Mouse (Mus musculus): ENCODE data around the gene Myl6b. TPM values are rescaled to one million over a fixed set of nuclear protein-coding genes. Genes with fewer than 3 reads are reported as not detected.

Myl6b gene
- polyA plus RNA-seq, 1 experiment from 2014 or later, result 2.4 TPM

- Histone ChIP-seq H3K9ac (ENCODE audit: low read length) (peak overlapping the region; percentile 75), H3K27me3 (ENCODE audit: control insufficient read depth, insufficient read depth, low read length) (0 out of 2 replicates have a peak, but pooled peaks cover 2% of the 10 kb centered on the region), H3K4me2 (ENCODE audit: low read depth) (peak overlapping the region; percentile 99), H3K4me1 (ENCODE audit: control insufficient read depth, insufficient read depth, low read length) (0 out of 2 replicates have a peak, but pooled peaks cover 2% of the 10 kb centered on the region), H3K4me3 (ENCODE audit: low read depth, low read length) (peak overlapping the region; percentile 74), H3K27ac (ENCODE audit: low read depth, low read length) (peak overlapping the region; percentile 62; the same call in 1 of the 2 replicates), H3K36me3 (ENCODE audit: control insufficient read depth, insufficient read depth, low read length) (0 out of 2 replicates have a peak, but pooled peaks cover 3% of the 10 kb centered on the region), H3K9me3 (ENCODE audit: control insufficient read depth, low read length) (no peaks in the 10 kb centered on the region)
- peak; percentile 42 for DNase-seq (ENCODE audit: low spot score)
- 6% methylated on average over 11 of the region's 11 CpGs for WGBS
- ATAC-seq (ENCODE audit: insufficient read depth, low FRiP score, low TSS enrichment), result no peak
Observed at GRCm38 (mm10) chr10:128524111-128524731, 25.7 kb upstream of the Myl6b start.

- peaks cover 4% of the 10 kb centered on the region for H3K27me3 ChIP-seq (ENCODE audit: control insufficient read depth, insufficient read depth, low read length)
- H3K9me3 ChIP-seq (ENCODE audit: control insufficient read depth, low read length), result no peaks in the 10 kb centered on the region; the same call in 1 of the 2 replicates
- no peak overlapping the region for H3K9ac ChIP-seq (ENCODE audit: low read length)
- ATAC-seq (ENCODE audit: insufficient read depth, low FRiP score, low TSS enrichment), result no peak
- no peak overlapping the region for H3K4me3 ChIP-seq (ENCODE audit: low read depth, low read length)
- H3K36me3 ChIP-seq (ENCODE audit: control insufficient read depth, insufficient read depth, low read length), result 0 out of 2 replicates have a peak, but pooled peaks cover 5% of the 10 kb centered on the region
- H3K27ac ChIP-seq (ENCODE audit: low read depth, low read length), result no peak overlapping the region
- 0 out of 2 replicates have a peak, but pooled peaks cover 2% of the 10 kb centered on the region for H3K4me1 ChIP-seq (ENCODE audit: control insufficient read depth, insufficient read depth, low read length)
- WGBS, result 74% methylated on average over 6 of the region's 6 CpGs
- no peak overlapping the region for H3K4me2 ChIP-seq (ENCODE audit: low read depth)
- no peak for DNase-seq (ENCODE audit: low spot score)
Observed at GRCm38 (mm10) chr10:128522351-128522750, 23.9 kb upstream of the Myl6b start.

- ATAC-seq (ENCODE audit: insufficient read depth, low FRiP score, low TSS enrichment), result no peak
Observed at GRCm38 (mm10) chr10:128520591-128520990, 22.1 kb upstream of the Myl6b start.

GRCm38 (mm10) chr10:128518833-128519232 is 20.3 kb upstream of the Myl6b start:
- Histone ChIP-seq H3K36me3 (ENCODE audit: control insufficient read depth, insufficient read depth, low read length) (0 out of 2 replicates have a peak, but pooled peaks cover 7% of the 10 kb centered on the region), H3K4me3 (ENCODE audit: low read depth, low read length) (no peak overlapping the region), H3K27ac (ENCODE audit: low read depth, low read length) (no peak overlapping the region), H3K4me1 (ENCODE audit: control insufficient read depth, insufficient read depth, low read length) (no peaks in the 10 kb centered on the region), H3K27me3 (ENCODE audit: control insufficient read depth, insufficient read depth, low read length) (peaks cover 13% of the 10 kb centered on the region), H3K9ac (ENCODE audit: low read length) (no peak overlapping the region; the same call in 1 of the 2 replicates), H3K9me3 (ENCODE audit: control insufficient read depth, low read length) (no peaks in the 10 kb centered on the region; the same call in 1 of the 2 replicates), H3K4me2 (ENCODE audit: low read depth) (no peak overlapping the region)
- 75% methylated on average over 7 of the region's 7 CpGs for WGBS
- ATAC-seq (ENCODE audit: insufficient read depth, low FRiP score, low TSS enrichment), result no peak
- peak; percentile 30 for DNase-seq (ENCODE audit: low spot score)

More at GRCm38 (mm10) chr10:128520591-128520990, 22.1 kb upstream of the Myl6b start:
- H3K9me3 ChIP-seq (ENCODE audit: control insufficient read depth, low read length), result no peaks in the 10 kb centered on the region; the same call in 1 of the 2 replicates
- H3K27me3 ChIP-seq (ENCODE audit: control insufficient read depth, insufficient read depth, low read length), result peaks cover 15% of the 10 kb centered on the region
- no peak overlapping the region for H3K4me3 ChIP-seq (ENCODE audit: low read depth, low read length)
- 0 out of 2 replicates have a peak, but pooled peaks cover 2% of the 10 kb centered on the region for H3K4me1 ChIP-seq (ENCODE audit: control insufficient read depth, insufficient read depth, low read length)
- no peak for DNase-seq (ENCODE audit: low spot score)
- H3K36me3 ChIP-seq (ENCODE audit: control insufficient read depth, insufficient read depth, low read length), result 0 out of 2 replicates have a peak, but pooled peaks cover 5% of the 10 kb centered on the region
- H3K27ac ChIP-seq (ENCODE audit: low read depth, low read length), result no peak overlapping the region
- no peak overlapping the region for H3K4me2 ChIP-seq (ENCODE audit: low read depth)
- no peak overlapping the region for H3K9ac ChIP-seq (ENCODE audit: low read length)
- WGBS, result 85% methylated on average over 16 of the region's 16 CpGs

GRCm38 (mm10) chr10:128516677-128517076 is 18.2 kb upstream of the Myl6b start:
- WGBS, result 15% methylated on average over 6 of the region's 6 CpGs
- Histone ChIP-seq H3K27ac (ENCODE audit: low read depth, low read length) (no peak overlapping the region), H3K9me3 (ENCODE audit: control insufficient read depth, low read length) (no peaks in the 10 kb centered on the region; the same call in 1 of the 2 replicates), H3K4me1 (ENCODE audit: control insufficient read depth, insufficient read depth, low read length) (no peaks in the 10 kb centered on the region), H3K9ac (ENCODE audit: low read length) (no peak overlapping the region), H3K4me3 (ENCODE audit: low read depth, low read length) (no peak overlapping the region), H3K36me3 (ENCODE audit: control insufficient read depth, insufficient read depth, low read length) (0 out of 2 replicates have a peak, but pooled peaks cover 7% of the 10 kb centered on the region), H3K27me3 (ENCODE audit: control insufficient read depth, insufficient read depth, low read length) (peaks cover 13% of the 10 kb centered on the region), H3K4me2 (ENCODE audit: low read depth) (no peak overlapping the region)
- no peak for DNase-seq (ENCODE audit: low spot score)
- ATAC-seq (ENCODE audit: insufficient read depth, low FRiP score, low TSS enrichment), result no peak

- H3K27me3 ChIP-seq (ENCODE audit: control insufficient read depth, insufficient read depth, low read length), result peaks cover 13% of the 10 kb centered on the region
- 0 out of 2 replicates have a peak, but pooled peaks cover 7% of the 10 kb centered on the region for H3K36me3 ChIP-seq (ENCODE audit: control insufficient read depth, insufficient read depth, low read length)
Observed at GRCm38 (mm10) chr10:128516029-128516428, 17.5 kb upstream of the Myl6b start.

GRCm38 (mm10) chr10:128515044-128515443 is 16.6 kb upstream of the Myl6b start:
- Histone ChIP-seq H3K4me2 (ENCODE audit: low read depth) (no peak overlapping the region), H3K4me1 (ENCODE audit: control insufficient read depth, insufficient read depth, low read length) (no peaks in the 10 kb centered on the region), H3K36me3 (ENCODE audit: control insufficient read depth, insufficient read depth, low read length) (0 out of 2 replicates have a peak, but pooled peaks cover 6% of the 10 kb centered on the region), H3K9me3 (ENCODE audit: control insufficient read depth, low read length) (no peaks in the 10 kb centered on the region; the same call in 1 of the 2 replicates), H3K27ac (ENCODE audit: low read depth, low read length) (no peak overlapping the region), H3K4me3 (ENCODE audit: low read depth, low read length) (no peak overlapping the region), H3K9ac (ENCODE audit: low read length) (no peak overlapping the region), H3K27me3 (ENCODE audit: control insufficient read depth, insufficient read depth, low read length) (peaks cover 13% of the 10 kb centered on the region)
- ATAC-seq (ENCODE audit: insufficient read depth, low FRiP score, low TSS enrichment), result no peak
- DNase-seq (ENCODE audit: low spot score), result no peak
- WGBS, result 87% methylated on average over 4 of the region's 4 CpGs

More at GRCm38 (mm10) chr10:128516029-128516428, 17.5 kb upstream of the Myl6b start:
- Histone ChIP-seq H3K9ac (ENCODE audit: low read length) (no peak overlapping the region), H3K4me2 (ENCODE audit: low read depth) (no peak overlapping the region), H3K4me3 (ENCODE audit: low read depth, low read length) (no peak overlapping the region), H3K4me1 (ENCODE audit: control insufficient read depth, insufficient read depth, low read length) (no peaks in the 10 kb centered on the region), H3K9me3 (ENCODE audit: control insufficient read depth, low read length) (no peaks in the 10 kb centered on the region; the same call in 1 of the 2 replicates), H3K27ac (ENCODE audit: low read depth, low read length) (no peak overlapping the region)
- DNase-seq (ENCODE audit: low spot score) (no peak), ATAC-seq (ENCODE audit: insufficient read depth, low FRiP score, low TSS enrichment) (no peak)
- WGBS, result 10% methylated on average over 20 of the region's 20 CpGs

- no peak overlapping the region for H3K4me3 ChIP-seq (ENCODE audit: low read depth, low read length)
- H3K27me3 ChIP-seq (ENCODE audit: control insufficient read depth, insufficient read depth, low read length), result peaks cover 6% of the 10 kb centered on the region; the same call in 1 of the 2 replicates
- H3K4me1 ChIP-seq (ENCODE audit: control insufficient read depth, insufficient read depth, low read length), result no peaks in the 10 kb centered on the region
- no peak overlapping the region for H3K4me2 ChIP-seq (ENCODE audit: low read depth)
- ATAC-seq (ENCODE audit: insufficient read depth, low FRiP score, low TSS enrichment) (no peak), DNase-seq (ENCODE audit: low spot score) (no peak)
- H3K9me3 ChIP-seq (ENCODE audit: control insufficient read depth, low read length), result no peaks in the 10 kb centered on the region
- no peak overlapping the region for H3K9ac ChIP-seq (ENCODE audit: low read length)
- 0 out of 2 replicates have a peak, but pooled peaks cover 4% of the 10 kb centered on the region for H3K36me3 ChIP-seq (ENCODE audit: control insufficient read depth, insufficient read depth, low read length)
- 86% methylated on average over 12 of the region's 12 CpGs for WGBS
- H3K27ac ChIP-seq (ENCODE audit: low read depth, low read length), result no peak overlapping the region
Observed at GRCm38 (mm10) chr10:128511761-128512160, 13.3 kb upstream of the Myl6b start.
